Mouse (Mus musculus): ENCODE measurements around the gene Psmg3. TPM values are rescaled to one million over a fixed set of nuclear protein-coding genes. Genes with fewer than 3 reads are reported as not detected.

Gene Psmg3
- total RNA-seq, 1 experiment from 2014 or later: 14.7 TPM

DNA sequence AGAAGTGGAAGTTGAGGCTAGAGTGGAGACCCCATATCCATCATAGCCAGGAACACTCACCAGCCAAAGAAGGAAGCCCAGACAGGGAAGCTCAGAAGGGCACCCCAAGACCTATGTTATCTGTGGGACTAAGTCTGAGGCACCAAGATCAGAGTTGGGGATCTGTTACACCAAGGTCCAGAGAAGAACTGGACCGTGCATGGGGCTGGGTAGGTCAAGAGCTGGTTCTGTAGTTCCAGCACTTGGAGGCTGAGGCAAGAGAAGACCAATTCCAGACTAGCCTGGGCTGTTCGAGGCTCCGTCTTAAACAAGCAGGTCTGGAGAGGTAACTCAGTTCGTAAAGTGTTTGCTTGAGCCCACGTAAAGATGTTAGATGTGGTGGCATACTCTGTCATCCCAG is 32.5 kb downstream of the Psmg3 start:
- no peak for DNase-seq

DNA sequence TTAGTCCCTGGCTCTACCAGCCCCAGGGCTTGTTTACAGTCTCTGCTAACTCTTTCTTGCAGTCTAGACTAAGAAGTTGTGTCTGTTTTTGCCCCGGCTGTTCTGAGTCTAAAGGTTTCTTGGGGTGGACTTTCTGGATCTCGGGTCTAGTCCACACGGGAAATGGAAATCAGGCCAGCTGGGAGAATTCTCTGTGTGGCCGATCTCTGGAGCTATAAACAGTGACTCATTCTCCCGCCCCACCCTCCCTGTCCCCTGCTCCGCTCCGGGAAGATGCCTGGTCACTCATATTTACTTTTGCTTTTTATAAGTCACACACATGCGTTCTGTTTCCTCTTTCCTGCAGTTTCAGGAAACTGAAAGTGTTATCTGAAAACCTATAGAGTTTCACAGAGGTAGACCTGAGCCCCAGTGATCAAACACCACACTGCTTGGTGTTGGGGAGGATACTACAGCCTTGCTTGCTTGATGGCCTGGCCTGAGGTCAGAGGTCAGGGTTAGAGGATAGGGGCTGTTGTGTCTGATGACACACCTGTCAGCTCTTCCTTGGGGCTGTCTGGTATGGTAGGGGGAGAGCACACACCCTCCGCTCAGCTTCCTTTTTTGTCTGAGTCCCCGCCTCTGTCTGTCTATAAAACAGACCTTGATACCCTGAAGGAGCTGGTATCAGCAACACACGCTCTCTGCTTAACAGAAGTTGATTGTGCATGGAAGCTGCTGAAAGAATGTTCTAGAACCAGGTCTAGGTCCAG is 33.2 kb downstream of the Psmg3 start:
- DNase-seq: peak; percentile 59

DNA sequence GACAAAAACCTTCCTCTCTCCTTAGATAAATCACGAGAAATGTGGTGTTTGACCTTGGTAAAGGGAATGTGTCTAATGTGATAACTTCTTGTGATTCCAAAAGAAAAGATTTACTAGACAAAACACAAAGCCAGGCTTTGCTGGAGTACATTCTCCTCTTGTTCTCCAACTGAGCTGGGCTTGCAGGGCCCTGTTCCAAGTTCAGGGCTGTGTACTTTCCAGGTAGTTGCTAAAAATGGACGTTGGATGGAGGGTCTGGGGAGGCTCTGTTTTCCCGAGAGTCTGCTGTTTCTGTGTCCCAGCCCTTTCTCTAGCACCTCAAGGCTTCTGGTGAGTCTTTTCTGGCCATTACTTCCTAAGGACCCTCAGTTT is 33.7 kb downstream of the Psmg3 start:
- no peak for DNase-seq

DNA sequence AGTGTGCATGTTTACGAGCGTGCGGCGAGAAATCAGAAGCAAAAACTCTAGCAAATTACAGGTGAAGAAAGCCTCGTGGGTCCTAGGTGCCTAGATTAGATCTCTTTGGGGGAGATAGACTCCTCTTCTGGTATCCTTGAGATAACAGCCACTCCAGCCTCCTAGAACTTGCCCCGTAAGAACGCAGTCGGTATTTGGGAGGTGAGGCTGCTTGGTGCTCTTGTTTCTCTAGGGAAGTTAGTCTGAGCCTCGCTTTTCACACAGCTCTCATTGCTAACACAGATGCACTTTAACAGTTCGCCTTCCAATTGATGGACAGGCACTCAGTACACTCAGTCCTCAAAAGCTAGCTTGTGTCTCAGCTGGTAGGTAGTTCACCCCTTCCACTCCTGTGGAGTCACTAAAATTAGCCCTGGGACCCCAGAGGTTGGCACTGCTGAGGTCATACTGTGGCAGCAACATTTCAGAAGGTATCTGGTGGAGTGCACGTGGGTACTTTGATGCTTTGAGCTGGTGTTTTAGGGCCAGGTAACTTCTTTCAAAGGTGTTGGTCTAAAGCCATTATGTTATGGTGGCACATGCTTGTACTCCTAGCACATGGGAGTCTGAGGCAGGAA is 34.4 kb downstream of the Psmg3 start:
- DNase-seq: no peak

DNA sequence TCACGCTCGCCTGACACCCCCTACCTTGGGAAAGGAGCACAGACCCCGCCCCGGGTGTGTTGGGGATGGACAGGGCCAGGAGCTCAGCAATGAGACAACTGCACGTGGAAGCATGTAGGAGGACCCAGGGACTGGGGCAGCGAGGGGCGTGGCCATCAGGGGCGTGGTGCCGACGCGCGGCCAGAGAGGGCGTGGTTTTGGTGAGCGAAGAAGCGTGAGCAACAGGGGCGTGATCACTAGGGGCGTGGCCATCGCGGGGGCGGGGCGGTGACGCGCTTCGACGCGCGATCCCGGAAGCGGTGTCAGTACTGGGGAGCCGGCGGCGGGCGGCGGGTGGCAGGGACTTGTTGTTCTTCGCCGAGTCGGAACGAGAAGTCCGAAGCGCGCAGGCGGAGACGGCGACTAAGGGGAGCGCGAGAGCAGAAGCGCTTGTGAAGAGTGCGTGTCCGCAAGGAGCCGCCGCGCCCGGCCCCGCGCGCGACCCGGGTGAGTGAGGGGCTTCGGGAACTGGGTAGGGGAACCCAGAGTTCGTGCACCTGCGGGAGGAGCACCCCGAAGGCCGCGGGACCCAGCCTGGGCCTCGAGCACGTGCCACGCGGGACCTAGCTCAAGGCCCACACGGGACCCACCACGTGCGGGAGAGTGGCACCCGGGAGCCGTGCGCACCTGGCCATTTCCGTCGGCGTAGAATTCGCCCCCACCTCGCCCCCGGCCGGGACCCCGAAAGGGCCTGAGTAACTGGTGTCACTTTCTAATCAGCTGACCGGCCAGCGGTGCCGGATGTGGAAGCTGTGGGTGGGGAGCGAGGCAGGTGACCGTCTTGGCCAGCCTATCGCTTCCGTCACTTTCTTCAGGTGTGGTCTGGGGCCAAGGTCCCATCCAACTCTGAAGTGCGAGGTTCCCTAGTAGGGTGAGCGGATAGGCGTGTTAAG is 35.2 kb downstream of the Psmg3 start, which contains the start of gene Mafk:
Gene Mafk, plus strand, starts transcription at position 287 of the 932 bp plus-strand sequence.
- DNase-seq: peak; percentile 99

DNA sequence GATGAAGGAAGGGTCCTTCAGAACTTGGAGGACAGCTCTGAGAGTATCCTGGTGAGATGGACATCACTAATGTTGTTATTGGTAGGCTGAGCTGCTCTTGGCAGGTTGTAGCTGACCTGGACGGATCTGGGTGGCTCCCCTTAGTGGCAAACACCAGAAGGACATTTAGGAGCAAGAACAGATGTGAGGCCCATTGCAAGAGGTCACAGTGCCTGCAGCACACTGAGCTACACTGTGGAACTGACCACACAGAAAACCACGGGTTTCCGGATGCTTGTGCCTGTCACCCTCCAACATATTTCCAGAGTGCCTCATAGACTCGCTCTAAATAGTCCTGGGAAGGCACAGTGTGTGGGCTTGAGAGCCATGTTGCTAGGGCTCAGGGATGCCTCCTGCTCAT is 37.2 kb downstream of the Psmg3 start:
- no peak for DNase-seq

DNA sequence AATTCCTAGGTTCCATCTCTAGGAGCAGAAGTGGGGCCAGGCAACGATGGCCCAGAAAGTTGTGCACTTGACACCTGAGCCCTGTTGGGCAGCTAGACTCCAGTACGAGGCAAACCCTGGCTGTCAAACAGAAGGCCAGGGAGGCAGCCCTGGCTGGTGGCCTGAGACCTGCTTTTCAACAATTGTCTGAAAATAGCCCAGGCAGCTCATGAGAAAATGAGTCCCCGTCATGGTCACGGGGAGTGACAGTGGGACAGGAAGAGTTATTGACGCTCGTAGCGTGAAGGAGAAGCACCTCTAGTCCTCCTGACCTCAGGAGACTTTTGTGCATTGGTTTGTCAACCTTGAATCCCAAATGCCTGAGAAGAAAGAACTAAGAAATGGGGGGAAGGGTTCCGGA is 45.3 kb downstream of the Psmg3 start:
- DNase-seq: peak; percentile 42

DNA sequence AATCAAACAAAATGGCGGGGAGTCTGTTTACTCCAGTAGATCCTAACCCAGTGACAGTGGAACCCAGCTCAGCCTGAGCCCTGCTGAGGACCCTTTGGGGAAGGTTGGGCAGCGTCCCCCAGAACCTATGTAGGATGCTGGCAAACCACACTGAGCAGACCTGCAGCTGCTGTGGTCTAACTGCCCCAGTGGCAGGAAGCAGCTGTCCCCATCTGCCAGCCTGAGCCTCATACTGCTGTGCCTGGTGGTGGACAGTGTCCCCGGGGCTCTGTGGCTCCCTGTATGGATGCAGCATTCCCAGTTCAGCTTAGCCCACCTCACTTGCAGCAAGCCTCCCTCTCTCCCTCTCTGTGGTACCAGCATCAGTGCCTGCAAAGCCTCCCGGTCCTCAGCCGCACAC is 49.7 kb downstream of the Psmg3 start:
- DNase-seq: no peak

DNA sequence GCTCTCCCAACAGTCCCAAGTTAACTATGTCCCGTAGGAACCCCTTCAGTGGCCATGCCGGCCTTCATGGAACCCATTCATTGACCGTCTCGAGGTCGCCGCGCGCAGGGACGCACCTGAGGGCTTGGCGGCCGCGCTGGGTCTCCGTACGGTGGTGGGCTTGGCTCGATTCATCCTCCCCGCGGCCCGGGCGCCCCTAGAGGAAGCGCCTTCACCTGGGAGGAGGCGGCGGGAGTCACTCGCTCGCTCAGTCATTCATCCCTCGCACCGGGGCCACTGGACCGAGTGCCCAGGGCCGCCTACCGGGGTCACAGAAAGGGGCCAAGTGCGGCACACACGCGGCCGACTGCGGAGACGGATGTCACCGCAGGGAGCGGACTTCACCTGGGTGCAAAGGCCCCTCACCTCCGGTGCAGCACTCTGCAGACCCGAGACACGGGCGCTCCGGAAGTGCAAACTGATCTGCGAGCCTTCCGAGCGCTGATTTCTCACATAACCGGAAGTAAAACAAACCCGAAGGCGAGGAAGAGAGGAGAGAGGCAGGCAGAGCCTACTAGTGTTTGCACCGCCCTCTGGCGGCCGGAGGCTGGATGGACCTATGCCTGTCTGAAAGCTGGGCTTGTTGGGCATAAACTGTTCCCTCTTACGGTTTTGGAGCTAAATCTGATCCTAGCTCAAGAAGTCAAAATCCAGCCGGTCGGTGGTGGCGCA is 51.3 kb downstream of the Psmg3 start, which contains the start of gene Ints1:
Gene Ints1, minus strand, starts transcription at position 459 of the 711 bp plus-strand sequence.
- peak; percentile 98 for DNase-seq

Other genes with a start within 250 kb of the Psmg3 start
- gene Micall2, start 90.5 kb downstream of the Psmg3 start, total RNA-seq (2021): 8.0 and 8.7 TPM in 2 replicates
- gene Ints1, start 51.2 kb downstream of the Psmg3 start, total RNA-seq (2021): 46.7 and 48.2 TPM in 2 replicates
- gene Mafk, start 35.4 kb downstream of the Psmg3 start, total RNA-seq (2021): 25.1 and 29.8 TPM in 2 replicates
- gene Tmem184a, start 7.0 kb downstream of the Psmg3 start, total RNA-seq (2021): 0.56 and 0.89 TPM in 2 replicates
- not detected in 2 replicates for gene Gm26938, start 478 bp downstream of the Psmg3 start, total RNA-seq (2021)
- gene Elfn1, start 81.1 kb upstream of the Psmg3 start, total RNA-seq (2021): 1.2 and 1.4 TPM in 2 replicates

All from adrenal gland, postnatal 14 days (tissue).